Mouse (Mus musculus): ENCODE results near the gene Xpnpep1. TPM values are rescaled to one million over a fixed set of nuclear protein-coding genes. Genes with fewer than 3 reads are reported as not detected.

The Xpnpep1 gene
- polyA plus RNA-seq, 1 experiment from 2014 or later = 157 TPM

- Histone ChIP-seq H3K27me3 (ENCODE audit: control insufficient read depth, insufficient read depth, low read length) (no peaks in the 10 kb centered on the region), H3K9me3 (ENCODE audit: control insufficient read depth, low read depth, low read length) (no peaks in the 10 kb centered on the region), H3K36me3 (ENCODE audit: control insufficient read depth, insufficient read depth, low read length) (no peaks in the 10 kb centered on the region), H3K9ac (replicated peaks; ENCODE audit: low read depth, low read length) (no peak overlapping the region), H3K4me1 (ENCODE audit: control insufficient read depth, insufficient read depth, low read length) (peaks cover 44% of the 10 kb centered on the region), H3K4me2 (replicated peaks; ENCODE audit: low read depth, low read length) (no peak overlapping the region), H3K27ac (ENCODE audit: low read length) (peak overlapping the region; percentile 58; the same call in 1 of the 2 replicates), H3K4me3 (ENCODE audit: low read depth, low read length) (no peak overlapping the region)
- no peak for ATAC-seq (ENCODE audit: insufficient number of reproducible peaks, insufficient read depth, low FRiP score, low read depth)
- 83% methylated on average over 11 of the region's 11 CpGs for WGBS
Measured at GRCm38 (mm10) chr19:53080026-53080425, 40.0 kb upstream of the Xpnpep1 start.

GRCm38 (mm10) chr19:53078271-53079085, 38.5 kb upstream of the Xpnpep1 start:
- no peaks in the 10 kb centered on the region for H3K36me3 ChIP-seq (ENCODE audit: control insufficient read depth, insufficient read depth, low read length)
- H3K4me1 ChIP-seq (ENCODE audit: control insufficient read depth, insufficient read depth, low read length) = peaks cover 41% of the 10 kb centered on the region
- peak overlapping the region; percentile 22; the same call in 1 of the 2 replicates for H3K27ac ChIP-seq (ENCODE audit: low read length)
- H3K27me3 ChIP-seq (ENCODE audit: control insufficient read depth, insufficient read depth, low read length) = no peaks in the 10 kb centered on the region
- no peak overlapping the region for H3K4me3 ChIP-seq (ENCODE audit: low read depth, low read length)
- WGBS = 66% methylated on average over 9 of the region's 9 CpGs
- H3K4me2 ChIP-seq (replicated peaks; ENCODE audit: low read depth, low read length) = no peak overlapping the region
- H3K9ac ChIP-seq (replicated peaks; ENCODE audit: low read depth, low read length) = no peak overlapping the region
- H3K9me3 ChIP-seq (ENCODE audit: control insufficient read depth, low read depth, low read length) = no peaks in the 10 kb centered on the region
- ATAC-seq (ENCODE audit: insufficient number of reproducible peaks, insufficient read depth, low FRiP score, low read depth) = no peak

GRCm38 (mm10) chr19:53077278-53077677, 37.3 kb upstream of the Xpnpep1 start:
- Histone ChIP-seq H3K4me2 (replicated peaks; ENCODE audit: low read depth, low read length) (no peak overlapping the region), H3K4me3 (ENCODE audit: low read depth, low read length) (no peak overlapping the region), H3K4me1 (ENCODE audit: control insufficient read depth, insufficient read depth, low read length) (peaks cover 44% of the 10 kb centered on the region), H3K36me3 (ENCODE audit: control insufficient read depth, insufficient read depth, low read length) (no peaks in the 10 kb centered on the region), H3K9ac (replicated peaks; ENCODE audit: low read depth, low read length) (no peak overlapping the region), H3K27me3 (ENCODE audit: control insufficient read depth, insufficient read depth, low read length) (no peaks in the 10 kb centered on the region), H3K9me3 (ENCODE audit: control insufficient read depth, low read depth, low read length) (no peaks in the 10 kb centered on the region), H3K27ac (ENCODE audit: low read length) (peak overlapping the region; percentile 58; the same call in 1 of the 2 replicates)
- 85% methylated on average over 5 of the region's 5 CpGs for WGBS
- ATAC-seq (ENCODE audit: insufficient number of reproducible peaks, insufficient read depth, low FRiP score, low read depth) = no peak

- peaks cover 48% of the 10 kb centered on the region for H3K4me1 ChIP-seq (ENCODE audit: control insufficient read depth, insufficient read depth, low read length)
- no peak for ATAC-seq (ENCODE audit: insufficient number of reproducible peaks, insufficient read depth, low FRiP score, low read depth)
- no peaks in the 10 kb centered on the region for H3K9me3 ChIP-seq (ENCODE audit: control insufficient read depth, low read depth, low read length)
- H3K36me3 ChIP-seq (ENCODE audit: control insufficient read depth, insufficient read depth, low read length) = no peaks in the 10 kb centered on the region
- H3K4me3 ChIP-seq (ENCODE audit: low read depth, low read length) = no peak overlapping the region
- 59% methylated on average over 18 of the region's 18 CpGs for WGBS
- H3K9ac ChIP-seq (replicated peaks; ENCODE audit: low read depth, low read length) = no peak overlapping the region
- no peaks in the 10 kb centered on the region for H3K27me3 ChIP-seq (ENCODE audit: control insufficient read depth, insufficient read depth, low read length)
- no peak overlapping the region for H3K4me2 ChIP-seq (replicated peaks; ENCODE audit: low read depth, low read length)
- H3K27ac ChIP-seq (ENCODE audit: low read length) = peak overlapping the region; percentile 58; the same call in 1 of the 2 replicates
Measured at GRCm38 (mm10) chr19:53076238-53076981, 36.4 kb upstream of the Xpnpep1 start.

GRCm38 (mm10) chr19:53075896-53076237, 35.9 kb upstream of the Xpnpep1 start:
- ATAC-seq (ENCODE audit: insufficient number of reproducible peaks, insufficient read depth, low FRiP score, low read depth) = no peak
- H3K27ac ChIP-seq (ENCODE audit: low read length) = peak overlapping the region; percentile 58; the same call in 1 of the 2 replicates
- H3K4me2 ChIP-seq (replicated peaks; ENCODE audit: low read depth, low read length) = no peak overlapping the region
- whole genome bisulfite sequencing = 76% methylated on average over 11 of the region's 11 CpGs
- no peaks in the 10 kb centered on the region for H3K27me3 ChIP-seq (ENCODE audit: control insufficient read depth, insufficient read depth, low read length)
- H3K9ac ChIP-seq (replicated peaks; ENCODE audit: low read depth, low read length) = no peak overlapping the region
- no peaks in the 10 kb centered on the region for H3K9me3 ChIP-seq (ENCODE audit: control insufficient read depth, low read depth, low read length)
- H3K36me3 ChIP-seq (ENCODE audit: control insufficient read depth, insufficient read depth, low read length) = no peaks in the 10 kb centered on the region
- H3K4me1 ChIP-seq (ENCODE audit: control insufficient read depth, insufficient read depth, low read length) = peaks cover 45% of the 10 kb centered on the region
- no peak overlapping the region for H3K4me3 ChIP-seq (ENCODE audit: low read depth, low read length)

- 75% methylated on average over 13 of the region's 13 CpGs for WGBS
- peaks cover 48% of the 10 kb centered on the region for H3K4me1 ChIP-seq (ENCODE audit: control insufficient read depth, insufficient read depth, low read length)
- peak overlapping the region; percentile 66; the same call in 1 of the 2 replicates for H3K27ac ChIP-seq (ENCODE audit: low read length)
- peak; percentile 38; the same call in 1 of the 2 replicates for ATAC-seq (ENCODE audit: insufficient number of reproducible peaks, insufficient read depth, low FRiP score, low read depth)
- no peak overlapping the region for H3K4me3 ChIP-seq (ENCODE audit: low read depth, low read length)
- H3K36me3 ChIP-seq (ENCODE audit: control insufficient read depth, insufficient read depth, low read length) = no peaks in the 10 kb centered on the region
- no peak overlapping the region for H3K9ac ChIP-seq (replicated peaks; ENCODE audit: low read depth, low read length)
- H3K9me3 ChIP-seq (ENCODE audit: control insufficient read depth, low read depth, low read length) = no peaks in the 10 kb centered on the region
- H3K4me2 ChIP-seq (replicated peaks; ENCODE audit: low read depth, low read length) = no peak overlapping the region
- no peaks in the 10 kb centered on the region for H3K27me3 ChIP-seq (ENCODE audit: control insufficient read depth, insufficient read depth, low read length)
Measured at GRCm38 (mm10) chr19:53074899-53075722, 35.1 kb upstream of the Xpnpep1 start.

- 98% methylated on average over 4 of the region's 4 CpGs for WGBS
- H3K4me1 ChIP-seq (ENCODE audit: control insufficient read depth, insufficient read depth, low read length) = peaks cover 43% of the 10 kb centered on the region
- H3K27ac ChIP-seq (ENCODE audit: low read length) = no peak overlapping the region
- no peak overlapping the region for H3K9ac ChIP-seq (replicated peaks; ENCODE audit: low read depth, low read length)
- ATAC-seq (ENCODE audit: insufficient number of reproducible peaks, insufficient read depth, low FRiP score, low read depth) = no peak
- no peaks in the 10 kb centered on the region for H3K27me3 ChIP-seq (ENCODE audit: control insufficient read depth, insufficient read depth, low read length)
- H3K9me3 ChIP-seq (ENCODE audit: control insufficient read depth, low read depth, low read length) = no peaks in the 10 kb centered on the region
- H3K36me3 ChIP-seq (ENCODE audit: control insufficient read depth, insufficient read depth, low read length) = no peaks in the 10 kb centered on the region
- H3K4me2 ChIP-seq (replicated peaks; ENCODE audit: low read depth, low read length) = no peak overlapping the region
- H3K4me3 ChIP-seq (ENCODE audit: low read depth, low read length) = no peak overlapping the region
Measured at GRCm38 (mm10) chr19:53073521-53073920, 33.5 kb upstream of the Xpnpep1 start.

- Histone ChIP-seq H3K9me3 (ENCODE audit: control insufficient read depth, low read depth, low read length) (no peaks in the 10 kb centered on the region), H3K36me3 (ENCODE audit: control insufficient read depth, insufficient read depth, low read length) (no peaks in the 10 kb centered on the region), H3K9ac (replicated peaks; ENCODE audit: low read depth, low read length) (no peak overlapping the region), H3K4me1 (ENCODE audit: control insufficient read depth, insufficient read depth, low read length) (peaks cover 38% of the 10 kb centered on the region), H3K4me2 (replicated peaks; ENCODE audit: low read depth, low read length) (no peak overlapping the region), H3K27ac (ENCODE audit: low read length) (no peak overlapping the region), H3K4me3 (ENCODE audit: low read depth, low read length) (no peak overlapping the region), H3K27me3 (ENCODE audit: control insufficient read depth, insufficient read depth, low read length) (no peaks in the 10 kb centered on the region)
- WGBS = 78% methylated on average over 5 of the region's 5 CpGs
- ATAC-seq (ENCODE audit: insufficient number of reproducible peaks, insufficient read depth, low FRiP score, low read depth) = no peak
Measured at GRCm38 (mm10) chr19:53072406-53072805, 32.4 kb upstream of the Xpnpep1 start.
